Mouse (Mus musculus): ENCODE measurements around the gene Pdzd7.
A peak's percentile ranks its signal among the peaks of the same experiment; 100 is the strongest.

Pdzd7 gene

DNA sequence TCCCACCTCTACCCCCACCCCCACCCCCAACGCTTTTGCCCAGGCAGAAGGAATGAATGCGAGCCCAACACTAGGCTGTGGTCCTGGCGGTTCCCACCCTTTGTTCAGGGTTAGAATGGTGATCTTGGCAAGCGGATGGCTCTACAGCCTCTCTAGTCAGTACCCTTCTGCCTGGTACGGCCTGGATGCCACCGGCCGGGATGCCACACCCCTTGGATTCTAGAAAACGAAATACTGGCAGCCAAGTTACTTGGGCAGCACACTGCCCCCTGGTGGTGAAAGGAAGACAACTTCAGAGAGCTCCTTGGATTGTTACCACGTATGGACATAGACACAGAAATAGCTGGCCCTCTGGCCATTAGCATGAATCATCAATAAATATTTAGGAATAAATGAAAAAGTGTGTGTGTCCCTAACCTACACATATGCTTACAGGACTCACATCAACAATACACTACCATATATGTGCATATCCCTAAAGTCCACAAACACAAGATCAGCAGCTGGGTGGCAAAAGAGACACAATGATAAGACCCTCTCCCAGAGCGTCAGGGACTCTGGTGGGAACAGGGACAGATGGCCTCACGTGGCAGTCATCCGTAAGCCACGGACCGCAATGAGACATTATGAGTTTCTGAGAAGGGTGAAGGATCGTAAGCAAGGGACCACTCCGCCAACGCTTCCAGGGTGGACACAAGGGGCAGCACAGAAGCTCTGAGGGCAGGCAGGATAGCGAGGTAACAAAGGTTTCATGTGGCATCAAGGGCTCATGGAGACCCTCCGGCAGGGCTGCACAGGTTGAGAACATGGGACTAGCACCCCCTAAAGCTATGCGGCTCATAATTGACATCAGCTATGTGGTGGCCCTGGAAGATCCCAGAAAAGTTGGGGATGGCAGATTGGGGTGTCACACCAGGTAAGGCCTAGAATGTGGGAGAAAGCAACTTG, 14.5 kb downstream of the Pdzd7 start:
- DNase-seq (ENCODE audit: low spot score): peak; percentile 95

GRCm38 (mm10) chr19:45030111-45030510, 15.4 kb downstream of the Pdzd7 start:
- DNase-seq (ENCODE audit: low spot score): peak; percentile 75

- no peak for DNase-seq (ENCODE audit: low spot score)
Observed at GRCm38 (mm10) chr19:45029571-45029970, 15.9 kb downstream of the Pdzd7 start.

DNA sequence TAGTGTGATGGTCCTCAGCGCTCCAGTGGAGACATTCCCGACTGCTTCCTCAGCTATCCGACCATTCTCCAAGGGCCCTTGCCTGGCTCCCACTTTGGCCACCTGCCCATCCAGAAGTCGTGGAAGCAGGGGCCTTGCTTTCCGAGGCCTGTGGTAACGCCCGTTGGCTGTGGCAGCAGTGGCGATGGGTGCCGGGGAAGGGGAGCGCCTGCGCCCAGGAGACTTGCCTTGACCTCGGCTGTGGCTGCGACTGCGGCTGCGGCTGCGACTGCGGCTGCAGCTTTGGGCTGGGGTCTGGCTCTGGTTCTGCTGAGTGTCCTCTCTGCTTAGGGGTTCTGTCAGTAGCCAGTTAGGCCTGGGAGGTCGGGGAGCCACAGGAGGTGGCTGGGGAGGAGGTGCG, 16.8 kb downstream of the Pdzd7 start:
- DNase-seq (ENCODE audit: low spot score): no peak

GRCm38 (mm10) chr19:45027848-45028247, 17.7 kb downstream of the Pdzd7 start:
- DNase-seq (ENCODE audit: low spot score): peak; percentile 46

DNA sequence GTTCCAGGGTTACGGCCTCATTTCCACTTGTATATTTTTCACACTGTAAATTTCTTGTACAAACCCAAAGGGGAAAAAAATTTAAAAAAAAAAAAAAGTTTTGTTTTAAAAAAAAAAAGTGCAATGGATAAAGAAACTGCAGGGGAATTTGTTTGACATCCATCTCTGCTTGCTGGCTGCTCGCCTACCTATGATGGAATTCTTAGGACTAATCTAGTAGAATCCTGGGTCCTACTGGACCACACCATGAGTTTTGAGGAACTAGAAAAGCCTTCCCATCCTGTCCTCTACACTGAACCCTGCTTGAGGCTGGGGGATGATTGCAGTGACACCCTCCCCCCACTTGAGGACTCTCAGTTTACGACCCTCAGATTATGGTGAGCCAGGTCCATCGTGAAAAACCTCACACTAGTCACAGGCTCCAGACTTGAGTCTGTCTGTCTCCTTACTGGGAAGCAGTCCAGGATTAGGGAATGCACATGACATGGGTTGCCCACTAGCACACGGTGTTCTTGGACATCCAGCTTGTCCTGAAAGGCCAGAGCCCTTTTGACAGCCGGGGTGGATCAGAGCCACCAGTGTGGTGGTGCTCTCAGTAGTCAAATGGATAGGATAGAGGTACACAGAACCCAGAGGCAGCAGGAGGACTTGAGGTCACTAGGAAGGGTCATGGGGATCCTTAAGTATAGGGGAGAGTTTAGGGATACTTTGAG, 18.4 kb downstream of the Pdzd7 start:
- no peak for DNase-seq (ENCODE audit: low spot score)

GRCm38 (mm10) chr19:45025937-45026568, 19.5 kb downstream of the Pdzd7 start:
- DNase-seq (ENCODE audit: low spot score): no peak

DNA sequence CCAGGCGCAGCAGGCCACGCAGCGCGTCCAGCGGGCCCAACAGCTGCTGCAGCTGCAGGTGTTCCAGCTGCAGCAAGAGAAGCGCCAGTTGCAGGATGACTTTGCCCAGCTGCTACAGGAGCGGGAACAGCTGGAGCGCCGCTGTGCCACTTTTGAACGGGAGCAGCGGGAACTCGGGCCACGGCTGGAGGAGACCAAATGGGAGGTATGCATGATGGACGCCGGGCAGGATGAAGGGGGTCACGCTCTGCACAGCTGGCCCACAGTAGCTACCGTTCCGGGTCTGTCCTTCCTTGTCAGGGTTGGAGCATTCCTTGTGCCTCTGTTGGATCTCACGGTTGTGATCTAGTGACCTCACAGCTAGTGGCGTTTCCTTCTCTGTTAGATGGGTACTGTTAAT, 20.7 kb downstream of the Pdzd7 start:
- peak; percentile 9 for DNase-seq (ENCODE audit: low spot score)

DNA sequence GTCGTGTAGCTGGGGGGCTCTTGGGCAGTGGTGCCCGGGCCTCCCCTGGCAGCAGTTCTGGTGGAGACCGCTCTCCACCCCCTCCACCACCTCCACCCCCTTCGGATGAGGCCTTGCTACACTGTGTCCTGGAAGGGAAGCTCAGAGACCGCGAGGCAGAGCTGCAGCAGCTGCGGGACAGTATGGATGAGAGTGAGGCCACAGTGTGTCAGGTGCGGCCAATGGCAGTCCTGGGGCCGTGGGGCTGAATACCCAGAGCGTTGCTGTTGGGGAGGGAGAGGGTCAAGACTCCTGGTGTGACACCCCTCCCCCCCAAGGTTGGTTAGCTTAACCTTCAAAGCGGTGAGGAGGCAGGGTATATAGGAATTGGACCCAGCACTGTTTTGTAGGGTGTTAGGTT, 21.5 kb downstream of the Pdzd7 start:
- no peak for DNase-seq (ENCODE audit: low spot score)

GRCm38 (mm10) chr19:45021362-45021761, 24.2 kb downstream of the Pdzd7 start:
- no peak for DNase-seq (ENCODE audit: low spot score)

- no peak for DNase-seq (ENCODE audit: low spot score)
Observed at GRCm38 (mm10) chr19:45020348-45020747, 25.2 kb downstream of the Pdzd7 start.

GRCm38 (mm10) chr19:45018351-45018831, 27.1 kb downstream of the Pdzd7 start:
- DNase-seq (ENCODE audit: low spot score): peak; percentile 52

DNA sequence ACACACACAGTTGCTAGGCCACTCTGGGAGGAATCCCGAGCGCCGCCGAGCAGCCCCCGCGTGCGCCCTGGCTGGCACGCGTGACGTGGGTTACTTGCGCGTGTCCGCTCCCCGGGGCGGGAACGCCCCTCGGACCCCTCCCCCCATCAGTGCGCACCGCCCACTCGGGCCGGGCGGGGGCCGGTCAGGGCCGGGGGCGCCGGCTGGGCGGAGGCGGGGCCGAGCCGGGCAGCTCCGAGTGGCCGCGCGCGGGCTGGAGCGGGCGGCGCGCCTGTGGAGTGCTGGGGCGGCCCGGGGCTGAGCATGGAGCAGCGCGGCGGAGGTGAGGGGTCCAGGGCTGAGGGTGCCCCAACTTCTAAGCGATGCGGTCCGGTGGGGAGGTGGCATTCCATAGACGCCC, 27.6 kb downstream of the Pdzd7 start:
- peak; percentile 71 for DNase-seq (ENCODE audit: low spot score)

GRCm38 (mm10) chr19:45017216-45017771, 28.2 kb downstream of the Pdzd7 start:
- peak; percentile 89 for DNase-seq (ENCODE audit: low spot score)

GRCm38 (mm10) chr19:45016341-45017215, 28.9 kb downstream of the Pdzd7 start:
- peak; percentile 79 for DNase-seq (ENCODE audit: low spot score)

DNA sequence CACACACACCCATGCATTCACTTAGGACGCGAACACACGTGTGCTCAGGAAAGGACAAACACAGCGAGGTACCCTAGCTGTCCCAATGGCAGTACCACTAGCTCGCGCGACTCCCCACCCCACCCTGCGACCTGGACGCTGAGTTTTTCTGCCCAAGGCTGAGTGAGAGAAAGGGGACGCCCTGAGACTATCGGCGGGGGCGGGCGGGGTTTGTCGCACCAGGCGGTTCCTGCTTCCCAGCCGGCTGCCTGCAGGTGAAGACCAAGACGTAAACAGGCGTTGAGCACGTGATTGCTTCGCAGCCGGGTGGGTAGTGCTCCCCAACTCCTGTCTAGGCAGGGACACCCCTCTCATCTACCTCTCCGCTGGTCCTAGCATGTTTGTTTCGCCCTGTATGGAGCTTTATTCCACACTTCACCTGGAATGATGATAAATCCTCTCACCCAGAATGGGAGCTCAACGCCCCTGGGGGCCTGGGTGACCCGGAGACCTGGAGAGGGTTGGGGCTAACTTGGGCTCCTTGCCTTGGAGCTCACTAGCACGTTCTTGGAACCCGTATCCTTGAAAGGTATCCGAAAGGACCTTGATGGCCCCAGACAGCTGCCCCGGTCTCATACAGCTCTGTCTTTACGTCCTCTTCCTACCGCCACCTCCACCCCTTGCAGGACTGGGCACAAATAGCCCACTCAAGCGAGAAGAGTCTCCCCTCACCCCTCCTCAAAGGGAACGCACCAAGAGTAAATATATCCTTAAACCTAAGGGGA, 29.8 kb downstream of the Pdzd7 start:
- DNase-seq (ENCODE audit: low spot score): peak; percentile 65

- no peak for DNase-seq (ENCODE audit: low spot score)
Observed at GRCm38 (mm10) chr19:45014981-45015402, 30.5 kb downstream of the Pdzd7 start.

GRCm38 (mm10) chr19:45014335-45014971, 31.1 kb downstream of the Pdzd7 start, which contains the start of gene Lzts2:
Gene Lzts2 (plus strand): TSS chr19:45014414.
- DNase-seq (ENCODE audit: low spot score): peak; percentile 52

- DNase-seq (ENCODE audit: low spot score): no peak
Observed at GRCm38 (mm10) chr19:45013581-45014225, 31.8 kb downstream of the Pdzd7 start.

Data from embryo, embryonic 10 days (tissue).